Mouse (Mus musculus) MEL (cell line): ENCODE results near the gene Pappa2. TPM values are rescaled to one million over a fixed set of nuclear protein-coding genes. Genes with fewer than 3 reads are reported as not detected.

ENCODE experiments used
- DNase-seq: peaks from one replicate; pipeline ENCODE4 v3.0.0; 2011; ENCODE audit warnings: low read depth, low spot score
- H3K27ac ChIP-seq: 2 replicates; pipeline ENCODE4 v1.5.1; 2012; ENCODE audit warnings: low read depth, mild to moderate bottlenecking, control low read depth, low read length, moderate library complexity; ENCODE audit not compliant: control insufficient read depth
- H3K27me3 ChIP-seq, 2 experiments: fragments of 150-350 bp in 1 of 2; sonication (generic) in 1 of 2; 2 replicates each; pipeline ENCODE4 v1.6.1; 2012; ENCODE audit warnings: low read length in 2 of 2, mild to moderate bottlenecking in 2 of 2, improper control_type of control experiment in 1 of 2, moderate library complexity in 1 of 2; ENCODE audit not compliant: insufficient read depth in 2 of 2, control insufficient read depth in 1 of 2
- H3K36me3 ChIP-seq, 2 experiments: 2 replicates each; pipeline ENCODE4 v1.6.1; 2012 to 2014; ENCODE audit warnings: low read length in 2 of 2, improper control_type of control experiment in 1 of 2, inconsistent platforms in 1 of 2, mild to moderate bottlenecking in 1 of 2; ENCODE audit not compliant: insufficient read depth in 2 of 2, control insufficient read depth in 1 of 2
- H3K4me1 ChIP-seq, 2 experiments: fragments of 150-350 bp in 1 of 2; sonication (generic) in 1 of 2; 2 replicates each; pipeline ENCODE4 v1.6.1; 2012; ENCODE audit warnings: low read length in 2 of 2, improper control_type of control experiment in 1 of 2, mild to moderate bottlenecking in 1 of 2; ENCODE audit not compliant: insufficient read depth in 2 of 2, control insufficient read depth in 1 of 2
- H3K4me3 ChIP-seq, 2 experiments: fragments of 150-350 bp in 1 of 2; sonication (generic) in 1 of 2; 2 replicates each; pipeline ENCODE4 v1.5.1; 2012; ENCODE audit warnings: low read depth in 2 of 2, low read length in 2 of 2, mild to moderate bottlenecking in 2 of 2, moderate library complexity in 2 of 2, control low read depth in 1 of 2, improper control_type of control experiment in 1 of 2; ENCODE audit not compliant: control insufficient read depth in 1 of 2, insufficient read depth in 1 of 2
- H3K79me2 ChIP-seq: 2 replicates; pipeline ENCODE4 v1.6.1; 2012; ENCODE audit warnings: mild to moderate bottlenecking, low read length, moderate library complexity; ENCODE audit not compliant: control insufficient read depth, poor library complexity, insufficient read depth
- H3K9ac ChIP-seq: 2 replicates; pipeline ENCODE4 v1.6.1; 2012; ENCODE audit warnings: low read depth, mild to moderate bottlenecking, control low read depth, low read length, moderate library complexity; ENCODE audit not compliant: control insufficient read depth, poor library complexity, severe bottlenecking
- H3K9me3 ChIP-seq: fragments of 150-350 bp; sonication (generic); replicated peaks from 2 replicates; pipeline ENCODE4 v1.6.1; 2012; ENCODE audit warnings: mild to moderate bottlenecking, low read length, improper control_type of control experiment, moderate library complexity; ENCODE audit not compliant: insufficient read depth
- CHD1 ChIP-seq: IDR thresholded peaks from 2 replicates; pipeline ENCODE4 v1.6.1; 2012; ENCODE audit warnings: low read depth, mild to moderate bottlenecking, inconsistent platforms, low read length, improper control_type of control experiment
- CTCF ChIP-seq, 3 experiments: IDR thresholded peaks in 2 of 3; conservative IDR thresholded peaks in 1 of 3; 2 replicates each; pipeline ENCODE4 v1.5.1; 2011 to 2012; ENCODE audit warnings: low read length in 3 of 3, low read depth in 2 of 3, mild to moderate bottlenecking in 2 of 3, improper control_type of control experiment in 1 of 3, inconsistent platforms in 1 of 3, mixed read lengths in 1 of 3, moderate library complexity in 1 of 3; ENCODE audit not compliant: control insufficient read depth in 1 of 3, insufficient read depth in 1 of 3, poor library complexity in 1 of 3, severe bottlenecking in 1 of 3
- ELF1 ChIP-seq: IDR thresholded peaks from 2 replicates; pipeline ENCODE4 v1.6.1; 2014; ENCODE audit warnings: low read depth, mild to moderate bottlenecking, inconsistent platforms, low read length, improper control_type of control experiment, moderate library complexity
- GABPA ChIP-seq: IDR thresholded peaks from 2 replicates; pipeline ENCODE4 v1.6.1; 2012; ENCODE audit warnings: low read depth, mild to moderate bottlenecking, inconsistent platforms, low read length, improper control_type of control experiment, moderate library complexity
- MAFK ChIP-seq: IDR thresholded peaks from 2 replicates; pipeline ENCODE4 v1.6.1; 2011; ENCODE audit warnings: low read depth, mild to moderate bottlenecking, low read length, improper control_type of control experiment, borderline replicate concordance
- MAX ChIP-seq: IDR thresholded peaks from 2 replicates; pipeline ENCODE4 v1.6.1; 2011; ENCODE audit warnings: low read length, improper control_type of control experiment
- MEF2A ChIP-seq: IDR thresholded peaks from 2 replicates; pipeline ENCODE4 v1.6.1; 2014; ENCODE audit warnings: low read depth, mild to moderate bottlenecking, inconsistent platforms, low read length, improper control_type of control experiment; ENCODE audit not compliant: poor library complexity, insufficient replicate concordance, severe bottlenecking; ENCODE audit errors: extremely low read depth
- MYB ChIP-seq: IDR thresholded peaks from 2 replicates; pipeline ENCODE4 v1.6.1; 2011; ENCODE audit warnings: mild to moderate bottlenecking, low read depth, low read length, improper control_type of control experiment
- MYC ChIP-seq: IDR thresholded peaks from 2 replicates; pipeline ENCODE4 v1.6.1; 2011; ENCODE audit warnings: low read depth, mild to moderate bottlenecking, low read length, improper control_type of control experiment, moderate library complexity
- POLR2A ChIP-seq, 2 experiments: IDR thresholded peaks; 2 replicates each; pipeline ENCODE4 v1.6.1; 2011 to 2012; ENCODE audit warnings: low read length in 2 of 2, mild to moderate bottlenecking in 2 of 2, control low read depth in 1 of 2, improper control_type of control experiment in 1 of 2, low read depth in 1 of 2, moderate library complexity in 1 of 2; ENCODE audit not compliant: control insufficient read depth in 1 of 2, insufficient read depth in 1 of 2, poor library complexity in 1 of 2
- POLR2AphosphoS2 ChIP-seq: IDR thresholded peaks from 2 replicates; pipeline ENCODE4 v1.6.1; 2011; ENCODE audit warnings: low read length, improper control_type of control experiment
- POLR2AphosphoS5 ChIP-seq: IDR thresholded peaks from 2 replicates; pipeline ENCODE4 v1.6.1; 2012; ENCODE audit warnings: low read depth, borderline replicate concordance, mild to moderate bottlenecking, inconsistent platforms, low read length, moderate library complexity, mixed read lengths
- RAD21 ChIP-seq: IDR thresholded peaks from 2 replicates; pipeline ENCODE4 v1.6.1; 2011; ENCODE audit warnings: mild to moderate bottlenecking, low read depth, low read length, improper control_type of control experiment
- SIN3A ChIP-seq: IDR thresholded peaks from 2 replicates; pipeline ENCODE4 v1.6.1; 2012; ENCODE audit warnings: low read length, improper control_type of control experiment, inconsistent platforms
- USF1 ChIP-seq: IDR thresholded peaks from 2 replicates; pipeline ENCODE4 v1.6.1; 2014; ENCODE audit warnings: low read depth, mild to moderate bottlenecking, inconsistent platforms, low read length, improper control_type of control experiment, moderate library complexity
- ZKSCAN1 ChIP-seq: IDR thresholded peaks from 2 replicates; pipeline ENCODE4 v1.6.1; 2012; ENCODE audit warnings: low read depth, mild to moderate bottlenecking, inconsistent platforms, low read length, improper control_type of control experiment, moderate library complexity
- ZMIZ1 ChIP-seq: IDR thresholded peaks from 2 replicates; pipeline ENCODE4 v1.6.1; 2012; ENCODE audit warnings: low read depth, mild to moderate bottlenecking, inconsistent platforms, low read length, improper control_type of control experiment, moderate library complexity
- polyA plus RNA-seq, 2 experiments: library from polyadenylated mRNA; stranded (reverse) in 1 of 2; unstranded in 1 of 2; fragments of >175 nt in 1 of 2; fragments of >200 nt in 1 of 2; gene quantifications; 2 replicates each; pipeline versions ENCODE4 v1.2.1 to v1.2.4; 2012; ENCODE audit warnings: low replicate concordance in 2 of 2, low read depth in 1 of 2; ENCODE audit not compliant: insufficient read length in 2 of 2, insufficient read depth in 1 of 2, missing spikeins in 1 of 2
- total RNA-seq: library from RNA; depleted of rRNA; stranded (reverse); fragments of 300-350 nt; gene quantifications from 2 replicates; pipeline ENCODE4 v1.2.3, GENCODE M21; 2012

Gene Pappa2
- total and polyA plus RNA-seq, 3 experiments, result not detected

DNA sequence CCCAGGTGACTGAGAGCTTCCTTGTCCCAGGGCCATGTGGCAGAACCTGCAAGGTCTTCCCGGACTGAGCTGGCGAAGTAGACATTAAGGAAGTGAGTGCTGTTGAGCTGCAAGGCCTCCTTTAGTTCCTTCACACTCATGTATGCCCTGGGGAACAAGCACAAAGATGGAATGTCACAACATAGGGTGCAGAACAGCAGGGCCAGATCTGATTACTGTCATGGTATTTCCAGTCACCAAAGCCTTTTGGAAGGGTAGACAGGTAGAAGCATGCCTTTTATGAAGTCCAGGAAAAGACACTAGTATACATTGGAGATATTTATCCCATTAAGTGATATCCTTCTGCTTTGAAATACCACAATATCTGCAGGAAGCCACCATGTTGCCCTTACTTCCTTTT lies 108.9 kb downstream of the Pappa2 start:
- TF ChIP-seq MYC (no peak), RAD21 (no peak)
- no peak for DNase-seq
- no peak overlapping the region for H3K27ac ChIP-seq
- H3K27me3 ChIP-seq, result no peaks in the 10 kb centered on the region
- no peaks in the 10 kb centered on the region for H3K36me3 ChIP-seq
- no peak overlapping the region for H3K9ac ChIP-seq
- H3K9me3 ChIP-seq, result no peaks in the 10 kb centered on the region
- H3K4me3 ChIP-seq, result no peak overlapping the region
- no peaks in the 10 kb centered on the region for H3K79me2 ChIP-seq
- H3K4me1 ChIP-seq, result no peaks in the 10 kb centered on the region

DNA sequence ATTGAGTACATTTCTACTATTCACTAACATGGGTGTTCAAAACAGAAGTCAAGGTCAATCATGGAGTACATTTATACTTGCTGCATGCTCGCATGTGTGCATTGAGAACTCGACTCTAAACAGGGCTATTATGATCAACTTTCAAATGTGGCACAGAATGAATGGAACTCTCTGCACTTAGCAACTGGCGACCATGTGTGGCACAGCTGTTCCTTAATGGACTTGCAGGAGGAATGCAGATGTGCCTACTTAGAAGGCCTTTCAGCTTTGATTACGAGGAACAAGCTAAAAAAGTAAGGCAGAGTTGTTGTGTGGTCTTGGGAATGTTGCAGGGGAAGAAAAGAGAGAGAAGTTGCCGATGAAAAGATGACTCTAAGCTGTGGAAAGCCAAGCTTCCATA lies 120.1 kb downstream of the Pappa2 start:
- Histone ChIP-seq H3K9ac (no peak overlapping the region), H3K27me3 (no peaks in the 10 kb centered on the region), H3K4me1 (no peaks in the 10 kb centered on the region), H3K27ac (no peak overlapping the region), H3K9me3 (no peaks in the 10 kb centered on the region), H3K36me3 (no peaks in the 10 kb centered on the region), H3K4me3 (no peak overlapping the region), H3K79me2 (no peaks in the 10 kb centered on the region)
- TF ChIP-seq POLR2A (IDR thresholded peaks at IDR 0.05; ENCODE audit: control insufficient read depth in 1 of 2, insufficient read depth in 1 of 2, low read depth in 1 of 2, low read length in 2 of 2, poor library complexity in 1 of 2) (no peak), MAX (no peak), ZMIZ1 (no peak), POLR2AphosphoS2 (no peak), CTCF (IDR thresholded peaks at IDR 0.05 in 2 of 3, conservative IDR thresholded peaks at IDR 0.05 in 1 of 3; ENCODE audit: control insufficient read depth in 1 of 3, insufficient read depth in 1 of 3, low read depth in 2 of 3, low read length in 3 of 3, poor library complexity in 1 of 3, severe bottlenecking in 1 of 3) (no peak), MYB (no peak), MEF2A (no peak), MAFK (no peak), POLR2AphosphoS5 (no peak), ELF1 (no peak), USF1 (no peak), MYC (no peak), ZKSCAN1 (no peak), SIN3A (no peak), CHD1 (no peak), GABPA (no peak)
- DNase-seq, result no peak
